Mouse (Mus musculus) testis, adult 2 months (tissue): ENCODE measurements at regions not wholly inside any gene's neighbourhood (a gene's known extent, or its start where the extent isn't known, plus 50 kb on each side); places are given as distances from the start of the nearest gene placed in this dataset.

ENCODE experiments used
- CTCF ChIP-seq: fragments of 200-500 bp; IDR thresholded peaks from 2 replicates; pipeline ENCODE4 v1.5.1; 2012; ENCODE audit warnings: low read depth, mild to moderate bottlenecking, inconsistent platforms, low read length, moderate library complexity; ENCODE audit not compliant: control insufficient read depth, insufficient read depth, insufficient replicate concordance
- POLR2A ChIP-seq: fragments of 200-500 bp; IDR thresholded peaks from 2 replicates; pipeline ENCODE4 v1.6.1; 2012; ENCODE audit warnings: low read depth, mild to moderate bottlenecking, inconsistent platforms, low read length, moderate library complexity; ENCODE audit not compliant: control insufficient read depth

DNA sequence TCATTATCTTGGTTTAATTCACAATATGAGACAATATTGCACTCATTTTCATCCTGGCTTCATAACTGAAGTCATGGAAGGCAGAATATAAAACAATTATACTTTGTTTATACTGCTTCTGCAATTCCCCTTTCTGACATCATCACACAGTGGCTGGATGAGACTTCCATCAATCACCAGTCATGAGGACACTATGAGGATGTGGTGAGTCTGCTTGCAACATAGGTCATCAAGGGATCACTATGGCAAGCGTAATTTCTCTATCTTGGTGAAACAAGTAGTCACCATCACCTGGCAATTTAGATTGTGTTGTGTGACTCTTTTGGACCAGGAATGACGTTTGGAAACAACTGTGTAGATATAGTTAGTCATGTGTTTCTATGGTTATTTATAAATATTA, 134.6 kb downstream of the Hao1 start:
- TF ChIP-seq CTCF (no peak), POLR2A (no peak)
